8 mouse cellular contexts compared by ENCODE assay signal in the genomic region with DNA sequence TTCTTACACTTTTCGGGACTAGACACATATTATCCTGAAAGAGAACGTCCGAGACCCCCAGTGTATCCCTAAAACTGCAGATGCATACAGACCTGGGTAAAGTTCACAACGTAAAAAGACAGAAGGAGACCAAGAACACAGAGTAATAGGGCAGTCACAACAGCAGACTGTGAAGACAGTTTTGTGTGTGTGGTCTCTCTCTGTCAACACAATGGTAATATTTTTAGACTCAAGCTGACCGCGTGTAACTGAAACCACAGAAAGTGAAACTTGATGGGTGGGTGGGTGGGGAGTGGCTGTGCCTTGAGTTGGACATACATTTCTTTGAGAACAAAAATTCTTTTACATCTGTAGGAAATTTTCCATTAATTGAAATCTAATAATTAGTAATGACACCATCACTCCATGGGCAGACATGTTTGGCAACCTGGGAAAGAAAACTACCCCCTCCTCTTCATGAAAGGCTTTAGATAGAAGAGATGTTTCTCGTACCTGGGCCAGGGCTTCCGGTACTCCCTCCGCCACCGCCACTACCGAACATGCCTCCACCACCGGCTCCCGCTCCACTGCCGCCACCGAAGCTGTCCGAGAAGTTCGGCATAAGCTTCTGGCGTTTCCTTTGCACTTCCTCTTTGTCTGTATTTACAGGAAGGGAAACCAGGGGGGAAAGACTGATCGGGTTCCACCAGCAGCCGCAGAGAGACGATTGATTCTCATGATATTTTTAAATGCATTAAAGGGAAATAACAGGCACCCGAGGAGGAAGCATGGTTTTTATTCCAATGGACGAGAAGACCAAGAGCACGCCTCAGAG.
DNase-seq lines count a peak whose midpoint lies in the region; ATAC-seq and TF ChIP-seq lines count a peak whose summit lies in the region.

No protein-coding gene starts in this region.

- 0 out of 2 replicates have a peak overlapping the region, but pooled peaks have one; percentile 9 for H3K4me3 ChIP-seq in kidney, embryonic 15.5 days (replicated peaks)
- H3K4me3 ChIP-seq in heart, embryonic 16.5 days (ENCODE audit: low read length), result peak overlapping the region; percentile 25
- H3K4me3 ChIP-seq in stomach, postnatal 0 days (ENCODE audit: low read depth, low read length), result no peak overlapping the region; the same call in 1 of the 2 replicates
- H3K4me3 ChIP-seq in midbrain, embryonic 10.5 days, result no peak overlapping the region

- H3K9ac ChIP-seq in kidney, embryonic 15.5 days, result no peak overlapping the region
- H3K9ac ChIP-seq in heart, embryonic 16.5 days (ENCODE audit: low read length), result peak overlapping the region; percentile 49; the same call in 1 of the 2 replicates
- no peak overlapping the region for H3K9ac ChIP-seq in stomach, postnatal 0 days (ENCODE audit: low read length)

- no peak overlapping the region for H3K27ac ChIP-seq in kidney, embryonic 15.5 days
- H3K27ac ChIP-seq in heart, embryonic 16.5 days (ENCODE audit: low read length), result peak overlapping the region; percentile 61
- peak overlapping the region; percentile 69 for H3K27ac ChIP-seq in stomach, postnatal 0 days (replicated peaks)
- H3K27ac ChIP-seq in midbrain, embryonic 10.5 days (replicated peaks), result no peak overlapping the region

- H3K36me3 ChIP-seq in kidney, embryonic 15.5 days, result peaks cover 88% of the 10 kb centered on the region
- peaks cover 46% of the 10 kb centered on the region for H3K36me3 ChIP-seq in heart, embryonic 16.5 days (ENCODE audit: control insufficient read depth, insufficient read depth)
- peaks cover 36% of the 10 kb centered on the region for H3K36me3 ChIP-seq in stomach, postnatal 0 days (ENCODE audit: control insufficient read depth, insufficient read depth, low read length)
- H3K36me3 ChIP-seq in midbrain, embryonic 10.5 days, result peaks cover 70% of the 10 kb centered on the region

- peak overlapping the region; percentile 20; the same call in 1 of the 2 replicates for H3K4me2 ChIP-seq in kidney, embryonic 15.5 days
- peak overlapping the region; percentile 47 for H3K4me2 ChIP-seq in heart, embryonic 16.5 days (ENCODE audit: low read depth, low read length)
- 0 out of 2 replicates have a peak overlapping the region, but pooled peaks have one; percentile 20 for H3K4me2 ChIP-seq in stomach, postnatal 0 days (replicated peaks; ENCODE audit: low read depth)

- 78% methylated on average over 24 of the region's 24 CpGs for WGBS in kidney, embryonic 15.5 days
- 59% methylated on average over 24 of the region's 24 CpGs for WGBS in heart, embryonic 16.5 days
- WGBS in stomach, postnatal 0 days, result 77% methylated on average over 24 of the region's 24 CpGs
- WGBS in midbrain, embryonic 10.5 days, result 92% methylated on average over 24 of the region's 24 CpGs

- TF ChIP-seq EP300 in stomach, postnatal 0 days (optimal IDR thresholded peaks at IDR 0.05), result no peak

- no peak for ATAC-seq in kidney, embryonic 15.5 days (replicated peaks; ENCODE audit: low FRiP score)
- no peak for ATAC-seq in heart, embryonic 16.5 days (replicated peaks; ENCODE audit: extremely low read depth, insufficient read depth, low FRiP score)
- no peak for ATAC-seq in stomach, postnatal 0 days (ENCODE audit: low FRiP score, low TSS enrichment)

- no peak for TF ChIP-seq CTCF in stomach, postnatal 0 days (IDR thresholded peaks at IDR 0.05; ENCODE audit: low read depth)

- H3K27me3 ChIP-seq in kidney, embryonic 15.5 days, result no peaks in the 10 kb centered on the region
- no peaks in the 10 kb centered on the region for H3K27me3 ChIP-seq in heart, embryonic 16.5 days (ENCODE audit: control insufficient read depth, insufficient read depth, low read length)
- H3K27me3 ChIP-seq in stomach, postnatal 0 days (ENCODE audit: control insufficient read depth, insufficient read depth, low read length), result no peaks in the 10 kb centered on the region
- no peaks in the 10 kb centered on the region for H3K27me3 ChIP-seq in midbrain, embryonic 10.5 days (ENCODE audit: low read depth, poor library complexity, severe bottlenecking)

- intact Hi-C loops in left cerebral cortex, postnatal 4 days (cut with DNase I), result no loop called here

- 0 out of 2 replicates have a peak, but pooled peaks cover 3% of the 10 kb centered on the region for H3K4me1 ChIP-seq in kidney, embryonic 15.5 days
- peaks cover 38% of the 10 kb centered on the region for H3K4me1 ChIP-seq in heart, embryonic 16.5 days (ENCODE audit: control insufficient read depth, insufficient read depth, low read length)
- no peaks in the 10 kb centered on the region; the same call in 1 of the 2 replicates for H3K4me1 ChIP-seq in stomach, postnatal 0 days (replicated peaks; ENCODE audit: control insufficient read depth, insufficient read depth)
- no peaks in the 10 kb centered on the region for H3K4me1 ChIP-seq in midbrain, embryonic 10.5 days

- H3K9me3 ChIP-seq in kidney, embryonic 15.5 days (replicated peaks), result no peaks in the 10 kb centered on the region
- no peaks in the 10 kb centered on the region for H3K9me3 ChIP-seq in heart, embryonic 16.5 days (replicated peaks; ENCODE audit: control insufficient read depth, low read length)
- H3K9me3 ChIP-seq in stomach, postnatal 0 days (ENCODE audit: control insufficient read depth, low read length), result no peaks in the 10 kb centered on the region
- H3K9me3 ChIP-seq in midbrain, embryonic 10.5 days (replicated peaks), result no peaks in the 10 kb centered on the region

- no peak for DNase-seq in kidney, adult 11 months
- peak; percentile 55 for DNase-seq in lung, postnatal 25 days (ENCODE audit: low spot score)
- no peak for DNase-seq in stomach, postnatal 0 days (ENCODE audit: low spot score)
- DNase-seq in left cerebral cortex, postnatal 4 days, result no peak
- DNase-seq in midbrain, embryonic 10.5 days (ENCODE audit: low spot score), result no peak
- DNase-seq in cerebellum, adult 8-10 months, result no peak

Comparison
In these comparisons a context has a peak if more than half of its experiments do, and no peak if none do; other contexts are left out.
1. H3K27ac ChIP-seq: peak in heart, embryonic 16.5 days (single experiment) and stomach, postnatal 0 days (single experiment); none in kidney, embryonic 15.5 days (single experiment) and midbrain, embryonic 10.5 days (single experiment).
2. H3K4me3 ChIP-seq: peak in kidney, embryonic 15.5 days (single experiment) and heart, embryonic 16.5 days (single experiment); none in stomach, postnatal 0 days (single experiment) and midbrain, embryonic 10.5 days (single experiment).
3. Peak in every context shown above with its lines, with median percentiles within 50 percentile points of each other: H3K4me2 ChIP-seq.